Mouse (Mus musculus): ENCODE data around the gene Rxylt1.

DNA sequence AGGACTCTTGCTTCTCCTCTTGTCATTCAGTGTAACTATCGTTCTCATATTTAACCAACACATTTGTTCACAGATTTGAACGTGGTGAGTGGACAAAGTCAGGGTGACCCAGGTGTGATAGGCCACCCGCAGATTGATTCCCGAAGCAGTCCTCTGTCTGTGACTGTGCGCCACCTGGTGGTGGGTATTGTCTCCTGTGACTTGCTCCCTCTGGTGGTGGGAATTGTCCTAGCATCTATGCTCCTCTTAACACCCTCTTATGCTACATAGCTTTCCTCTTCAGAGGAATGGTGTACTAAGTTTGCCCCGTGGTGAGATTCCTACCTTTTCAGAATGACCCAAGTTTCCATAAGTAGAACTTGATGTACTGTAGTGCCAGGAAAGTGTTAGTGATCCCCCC, 45.3 kb downstream of the Rxylt1 start:
- TF ChIP-seq CTCF (IDR thresholded peaks at IDR 0.05; ENCODE audit: borderline replicate concordance, insufficient read depth, low read length), result peak; percentile 100
- no peak for TF ChIP-seq POLR2A (IDR thresholded peaks at IDR 0.05; ENCODE audit: low read depth, low read length)

All from embryonic fibroblast, embryonic 13.5 days (primary cell).